Mouse (Mus musculus): ENCODE data around the gene Atp6v0b. TPM values are rescaled to one million over a fixed set of nuclear protein-coding genes. Genes with fewer than 3 reads are reported as not detected.

The Atp6v0b gene
- total RNA-seq, 2 experiments from 2014 or later = 116 to 120 TPM

DNA sequence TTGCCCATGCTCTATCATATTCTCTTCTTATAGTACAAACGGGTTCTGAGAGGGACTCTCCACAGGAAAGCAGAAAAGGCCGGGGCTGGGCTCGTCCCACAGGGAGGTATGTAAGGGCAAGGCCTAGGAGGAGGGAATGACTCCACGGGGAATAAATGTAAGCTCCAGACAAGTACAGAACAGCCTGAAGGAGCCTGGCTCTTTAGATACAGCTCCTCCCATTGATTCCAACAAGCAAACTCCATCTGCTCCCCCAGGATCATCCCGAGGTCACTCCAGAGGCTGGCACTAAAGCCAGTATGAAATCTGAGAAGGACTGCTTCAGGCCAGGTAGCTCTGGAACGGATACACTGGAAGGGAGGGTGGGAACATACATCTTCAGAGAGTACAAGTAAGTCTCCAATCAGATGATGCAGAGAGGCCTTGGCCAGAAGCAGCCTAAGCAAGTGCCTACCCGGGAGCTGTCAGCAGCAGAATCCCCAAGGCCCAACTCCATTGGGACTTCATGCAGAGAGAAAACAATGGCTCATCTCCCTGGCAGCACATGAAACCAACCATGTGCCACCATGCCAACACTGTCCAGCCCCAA lies 25.6 kb upstream of the Atp6v0b start:
- DNase-seq = no peak
- intact Hi-C loops (cut with DNase I) = no loop called here

DNA sequence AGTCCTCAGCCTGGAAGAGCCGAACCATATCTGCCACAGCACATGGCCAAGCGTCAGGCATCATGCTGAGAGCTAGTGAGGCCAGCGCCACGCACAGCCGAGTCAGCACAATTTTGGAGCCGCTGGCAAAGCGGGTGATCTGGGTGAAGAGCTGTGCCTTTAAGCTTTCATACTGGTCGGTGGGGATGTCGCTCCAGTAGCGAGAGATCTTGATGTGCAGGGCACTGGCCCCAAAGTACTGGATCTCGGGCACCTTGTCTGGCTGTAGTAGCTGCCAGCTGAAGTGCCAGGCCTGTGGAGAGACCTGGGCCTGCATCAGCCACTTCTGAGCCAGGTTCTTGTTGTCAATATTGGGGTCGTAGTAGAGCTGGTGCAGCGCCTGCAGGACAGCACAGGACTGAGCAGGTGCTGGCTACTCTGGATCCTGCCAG lies 25.0 kb upstream of the Atp6v0b start:
- intact Hi-C loops (cut with DNase I) = no loop called here
- DNase-seq = no peak

DNA sequence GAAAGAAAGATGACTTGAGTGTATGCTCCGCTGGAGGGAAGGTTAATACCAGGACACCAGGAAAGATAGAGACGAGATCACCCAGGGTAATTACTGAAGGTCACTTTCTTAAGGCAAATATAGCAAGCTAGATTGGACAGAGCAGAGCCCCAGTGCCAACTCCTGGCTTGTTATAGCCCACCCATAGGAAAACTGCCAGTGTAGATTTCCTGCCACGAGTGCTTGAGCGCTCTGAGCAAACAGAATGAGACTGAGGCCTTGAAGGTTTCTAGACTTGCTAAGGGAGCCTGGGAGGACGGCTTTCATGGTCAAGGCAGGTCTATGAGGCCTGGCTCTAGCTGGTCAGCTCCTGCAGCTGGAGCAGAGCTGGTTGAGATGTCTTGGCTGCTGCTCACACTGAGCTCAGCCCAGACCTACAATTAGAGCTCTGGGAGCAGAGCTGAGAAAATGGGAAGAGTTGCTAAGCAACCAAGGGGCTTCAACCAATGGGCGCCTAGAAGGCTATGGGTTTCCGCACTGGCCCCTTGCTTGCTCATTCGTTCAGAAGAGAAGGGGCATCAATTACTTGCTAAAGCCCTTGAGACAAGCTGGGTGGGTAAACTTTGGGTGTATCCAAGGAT lies 21.8 kb upstream of the Atp6v0b start:
- intact Hi-C loops (cut with DNase I) = no loop called here
- no peak for DNase-seq

GRCm38 (mm10) chr4:117906196-117906595 lies 19.1 kb upstream of the Atp6v0b start:
- no peak for DNase-seq
- intact Hi-C loops (cut with DNase I) = no loop called here

- no peak for DNase-seq
- intact Hi-C loops (cut with DNase I) = no loop called here
Measured at GRCm38 (mm10) chr4:117904761-117905160, 17.6 kb upstream of the Atp6v0b start.

GRCm38 (mm10) chr4:117904094-117904493 lies 17.0 kb upstream of the Atp6v0b start:
- intact Hi-C loops (cut with DNase I) = no loop called here
- DNase-seq = no peak

GRCm38 (mm10) chr4:117898111-117898510 lies 11.0 kb upstream of the Atp6v0b start:
- no peak for DNase-seq
- intact Hi-C loops (cut with DNase I) = no loop called here

- intact Hi-C loops (cut with DNase I) = no loop called here
- no peak for DNase-seq
Measured at GRCm38 (mm10) chr4:117896031-117896430, 8.9 kb upstream of the Atp6v0b start.

DNA sequence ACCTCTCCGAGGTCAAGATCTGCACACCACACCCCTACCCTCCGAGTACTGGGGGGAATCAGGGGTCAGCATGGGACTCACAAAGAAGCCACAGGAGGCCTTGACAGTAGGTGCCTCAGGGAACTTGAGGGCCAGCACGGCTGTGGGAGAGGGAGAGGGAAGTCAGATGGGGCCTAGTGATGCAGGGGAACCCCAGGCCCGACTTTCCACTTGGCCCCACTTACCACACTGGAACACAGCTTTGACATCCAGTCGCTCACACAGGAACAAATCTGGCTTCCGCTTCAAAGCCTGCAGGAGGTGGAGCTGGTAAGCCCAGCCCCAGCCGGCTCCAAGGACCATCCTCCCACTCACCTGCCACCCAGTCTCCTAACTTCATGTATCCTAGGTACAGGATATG lies 8.2 kb upstream of the Atp6v0b start:
- no peak for DNase-seq
- intact Hi-C loops (cut with DNase I) = no loop called here

GRCm38 (mm10) chr4:117894601-117895000 lies 7.5 kb upstream of the Atp6v0b start:
- no peak for DNase-seq
- intact Hi-C loops (cut with DNase I) = no loop called here

- peak; percentile 61 to 73 for DNase-seq
Measured at GRCm38 (mm10) chr4:117893376-117893775, 6.2 kb upstream of the Atp6v0b start.

DNA sequence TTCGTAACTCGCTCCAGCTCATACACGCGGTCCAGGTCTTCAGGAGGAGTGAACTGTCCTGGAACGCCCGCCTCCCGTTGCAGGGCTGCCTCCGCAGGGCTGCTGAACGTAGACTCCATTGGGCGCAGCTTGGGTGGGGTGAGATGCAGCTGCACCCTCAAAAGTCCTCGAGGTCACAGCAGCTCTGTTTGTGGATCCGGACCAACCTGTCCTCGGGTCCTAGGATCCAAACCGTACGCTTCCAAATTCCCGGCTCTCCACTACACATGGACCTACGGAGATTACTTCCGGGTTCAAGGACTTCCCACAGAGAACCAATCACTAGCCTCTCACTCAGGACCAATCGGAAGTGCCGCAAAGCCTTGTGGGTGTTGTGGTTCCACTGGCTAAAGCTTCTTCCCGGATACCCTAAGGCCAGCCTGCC lies 4.6 kb upstream of the Atp6v0b start, which contains the start of gene Dph2:
Gene Dph2 (minus strand): TSS at position 295 of the 424 bp plus-strand sequence.
- intact Hi-C loops (cut with DNase I) = loop anchor here (1.0 kb wide), 1 partner anchor 24 kb away; no protein-coding TSS in a partner anchor
- DNase-seq = peak; percentile 75 to 78

More at GRCm38 (mm10) chr4:117893376-117893775, 6.2 kb upstream of the Atp6v0b start:
- intact Hi-C loops (cut with DNase I) = no loop called here

DNA sequence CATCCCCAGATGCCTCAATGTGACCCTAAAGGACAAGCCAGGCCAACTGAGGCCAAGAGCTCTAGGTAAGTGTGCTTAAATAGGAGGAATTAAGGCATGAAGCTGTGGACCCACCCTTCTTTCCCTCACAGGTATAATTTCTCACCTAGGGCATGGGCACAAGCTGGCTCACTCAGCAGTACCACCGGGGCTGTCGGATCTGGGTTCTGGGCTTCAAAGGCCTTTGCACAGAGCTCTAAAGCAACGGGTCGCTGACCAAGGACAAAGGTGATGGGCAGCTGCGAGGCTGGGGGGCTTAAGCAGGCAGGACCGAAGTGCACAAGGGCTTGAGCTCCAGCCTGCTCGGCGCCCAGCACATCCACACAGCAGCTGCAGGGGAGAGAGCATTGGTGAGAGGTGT lies 3.6 kb upstream of the Atp6v0b start:
- no peak for DNase-seq
- intact Hi-C loops (cut with DNase I) = no loop called here

DNA sequence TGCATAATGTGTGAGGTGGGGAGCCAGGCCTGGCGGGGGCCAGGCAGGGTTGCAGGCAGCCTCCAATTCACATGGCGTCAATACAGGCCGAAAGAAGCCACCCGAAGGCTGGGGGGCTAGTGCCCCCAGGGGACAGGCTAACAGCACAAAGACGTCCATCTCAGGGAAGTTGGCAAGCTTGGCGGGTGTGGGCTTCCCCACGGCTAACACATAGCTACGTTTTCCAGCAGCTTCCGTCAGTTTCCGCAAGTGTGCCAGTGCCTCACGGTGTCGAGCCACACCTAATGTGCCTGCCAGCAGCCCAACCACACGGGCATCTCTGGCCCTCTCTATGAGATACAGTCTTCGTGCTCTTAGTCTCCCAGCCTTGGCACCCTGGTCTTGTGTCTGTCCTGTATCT lies 2.9 kb upstream of the Atp6v0b start:
- intact Hi-C loops (cut with DNase I) = no loop called here
- no peak for DNase-seq

DNA sequence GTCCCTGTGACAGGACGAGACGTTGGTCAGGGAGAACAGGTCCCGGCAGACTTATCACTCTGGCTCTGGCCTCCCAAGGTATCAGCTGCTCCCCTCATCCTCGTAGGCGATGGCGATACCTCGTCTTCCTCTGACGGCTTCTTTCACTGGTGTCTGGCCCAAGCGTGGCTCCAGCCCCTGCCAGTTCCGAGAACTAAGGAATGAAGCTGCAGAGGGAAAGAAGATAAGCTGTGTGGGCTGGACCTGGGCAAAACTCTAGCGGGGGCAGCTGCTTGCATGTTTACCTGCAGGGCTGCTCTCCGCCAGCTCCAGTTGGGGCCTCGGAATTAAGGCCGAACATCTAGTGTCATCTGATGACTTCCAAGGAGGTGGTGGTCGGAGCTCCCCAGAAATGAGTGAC lies 2.3 kb upstream of the Atp6v0b start:
- DNase-seq = no peak
- intact Hi-C loops (cut with DNase I) = no loop called here

GRCm38 (mm10) chr4:117887920-117888319 lies 787 bp upstream of the Atp6v0b start:
- DNase-seq = no peak
- intact Hi-C loops (cut with DNase I) = no loop called here

GRCm38 (mm10) chr4:117886644-117887043 lies 489 bp downstream of the Atp6v0b start:
- DNase-seq = no peak
- intact Hi-C loops (cut with DNase I) = no loop called here

DNA sequence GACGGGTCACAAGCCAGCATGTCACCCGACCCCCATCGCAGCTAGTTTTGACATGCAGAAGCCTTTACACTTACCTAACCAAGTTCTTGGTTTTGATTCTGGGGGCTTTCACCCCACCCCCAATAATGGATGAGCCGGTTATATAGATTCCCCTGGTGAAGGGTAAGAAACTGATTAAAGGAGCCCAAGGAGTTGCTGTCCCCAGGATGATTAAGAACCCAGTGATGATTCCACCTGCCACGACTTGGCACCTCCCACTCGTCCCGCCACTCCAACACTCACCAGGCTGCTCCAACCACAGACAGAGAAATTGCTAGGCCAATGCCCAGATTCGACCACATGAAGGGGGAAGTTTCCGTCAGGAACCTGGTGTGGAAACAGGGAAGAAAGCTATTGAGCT lies 1.1 kb downstream of the Atp6v0b start:
- DNase-seq = no peak
- intact Hi-C loops (cut with DNase I) = no loop called here

GRCm38 (mm10) chr4:117885093-117885492 lies 2.0 kb downstream of the Atp6v0b start:
- intact Hi-C loops (cut with DNase I) = no loop called here
- no peak for DNase-seq

- no peak for DNase-seq
- intact Hi-C loops (cut with DNase I) = no loop called here
Measured at GRCm38 (mm10) chr4:117884146-117884545, 3.0 kb downstream of the Atp6v0b start.

DNA sequence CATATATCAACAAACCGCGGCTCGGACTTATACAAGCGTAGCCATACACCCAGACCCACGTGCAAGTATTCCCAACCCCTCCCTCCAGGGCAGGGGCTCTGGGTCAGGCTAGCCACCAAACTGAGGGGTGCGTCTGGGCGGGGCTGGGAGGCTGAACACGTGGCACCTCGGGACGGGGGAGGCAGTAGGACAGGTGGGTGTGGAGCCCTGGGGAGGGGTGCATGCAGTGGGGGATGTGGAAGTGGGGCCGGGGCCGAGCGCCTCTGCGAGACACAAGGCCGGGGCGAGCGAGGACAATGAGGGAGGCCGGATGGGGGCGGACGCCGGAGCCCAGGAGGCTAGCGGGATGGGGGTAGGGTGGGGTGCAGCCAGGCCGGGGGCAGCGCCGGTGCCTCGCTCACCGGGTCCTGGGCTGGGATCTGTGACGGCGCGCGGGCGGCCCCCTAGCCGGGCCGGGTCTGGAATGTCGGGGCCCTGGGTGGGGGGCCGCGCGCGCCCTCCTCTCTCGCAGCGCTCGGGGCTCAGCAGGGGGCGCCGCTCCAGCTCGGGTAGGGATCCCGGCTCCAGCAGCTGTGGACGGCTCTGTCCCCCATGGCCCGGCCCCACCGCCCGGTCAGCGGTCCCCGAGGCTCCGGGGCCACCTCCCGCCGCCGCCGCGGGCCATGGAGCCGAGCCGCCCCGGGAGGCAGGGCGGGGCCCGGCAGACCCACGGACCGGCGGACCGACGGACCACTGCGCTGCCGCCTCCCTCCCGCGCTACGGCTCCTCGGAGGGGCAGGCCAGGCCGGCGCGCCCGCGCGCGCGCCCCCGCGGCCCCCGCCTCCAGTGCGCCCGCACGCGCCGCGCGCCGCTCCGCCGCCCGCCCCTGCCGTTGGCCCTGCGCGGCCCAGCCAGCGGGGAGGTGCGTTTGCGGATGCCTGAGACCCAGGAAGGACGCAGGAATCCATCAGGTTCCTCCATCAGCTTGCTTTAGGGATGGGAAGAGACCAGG lies 4.1 kb downstream of the Atp6v0b start, which contains the start of gene B4galt2:
Gene B4galt2 (minus strand): TSS at position 787 of the 991 bp plus-strand sequence.
- peak; percentile 42 to 68 for DNase-seq
- intact Hi-C loops (cut with DNase I) = no loop called here

Data from heart, postnatal 36 days (tissue).